Mouse (Mus musculus): ENCODE measurements around the gene Cwf19l1.

DNA sequence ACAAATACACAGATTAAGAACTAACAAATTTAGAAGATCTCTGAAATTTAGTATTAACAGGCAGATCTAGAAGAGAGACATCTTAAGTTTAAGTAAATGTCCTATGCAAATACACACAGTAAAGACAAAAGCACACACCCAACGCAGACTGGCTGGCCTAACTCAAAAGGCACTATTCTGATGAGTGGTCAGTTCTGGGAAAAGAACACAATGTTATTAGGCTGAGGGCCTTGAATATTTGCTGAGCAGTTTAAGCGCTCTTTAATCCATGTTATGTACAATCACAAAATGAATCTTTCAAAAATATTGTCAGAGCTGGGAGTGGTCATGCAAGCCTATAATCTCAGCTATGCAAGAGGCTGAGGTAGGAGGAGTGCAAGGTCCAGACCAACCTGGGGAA is 70.9 kb downstream of the Cwf19l1 start:
- TF ChIP-seq GATA1 (IDR thresholded peaks at IDR 0.05; ENCODE audit: low read length) (no peak), TAL1 (IDR thresholded peaks at IDR 0.05; ENCODE audit: low read length) (no peak)
